Mouse (Mus musculus): ENCODE data around the gene Ipo8. TPM values are rescaled to one million over a fixed set of nuclear protein-coding genes. Genes with fewer than 3 reads are reported as not detected.
A peak's percentile ranks its signal among the peaks of the same experiment; 100 is the strongest.

The Ipo8 gene
- polyA plus RNA-seq, 1 experiment, result 7.2 TPM

DNA sequence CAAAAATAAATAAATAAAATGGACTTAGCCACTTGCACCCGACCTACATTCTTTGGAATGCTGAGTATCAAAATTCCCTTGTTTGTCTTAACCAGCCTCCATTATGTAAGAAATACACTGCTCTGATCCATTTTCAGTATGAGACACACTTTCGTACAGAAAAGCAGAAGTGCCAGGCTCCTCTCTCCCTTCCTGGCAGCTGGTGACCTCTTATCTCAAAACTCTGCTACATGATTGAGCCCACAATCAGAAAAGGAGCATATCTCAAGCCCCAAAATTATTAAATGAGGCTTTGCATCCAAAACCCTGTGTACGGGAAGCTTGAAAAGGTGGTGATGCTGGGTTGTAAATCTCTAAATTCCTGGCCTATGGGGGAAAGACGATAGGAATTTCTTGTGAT lies 69.8 kb downstream of the Ipo8 start:
- 33% methylated on average over 4 of the region's 4 CpGs for WGBS
- no peak for DNase-seq (ENCODE audit: low read depth in 1 of 2, low spot score in 2 of 2)
- H3K27ac ChIP-seq (ENCODE audit: insufficient read depth, low read length), result no peak overlapping the region
- no peaks in the 10 kb centered on the region for H3K36me3 ChIP-seq (ENCODE audit: control insufficient read depth, insufficient read depth, low read length)
- TF ChIP-seq POLR2A (IDR thresholded peaks at IDR 0.05; ENCODE audit: low read depth, low read length) (no peak), CTCF (IDR thresholded peaks at IDR 0.05; ENCODE audit: extremely low read depth, insufficient read depth, insufficient read length, insufficient replicate concordance) (no peak)
- no peak overlapping the region for H3K4me3 ChIP-seq (ENCODE audit: extremely low read depth, insufficient read depth, insufficient read length)
- H3K4me1 ChIP-seq (ENCODE audit: control insufficient read depth, insufficient read depth, insufficient read length), result no peaks in the 10 kb centered on the region
- no peaks in the 10 kb centered on the region for H3K27me3 ChIP-seq (ENCODE audit: control insufficient read depth, insufficient read depth, low read length)

DNA sequence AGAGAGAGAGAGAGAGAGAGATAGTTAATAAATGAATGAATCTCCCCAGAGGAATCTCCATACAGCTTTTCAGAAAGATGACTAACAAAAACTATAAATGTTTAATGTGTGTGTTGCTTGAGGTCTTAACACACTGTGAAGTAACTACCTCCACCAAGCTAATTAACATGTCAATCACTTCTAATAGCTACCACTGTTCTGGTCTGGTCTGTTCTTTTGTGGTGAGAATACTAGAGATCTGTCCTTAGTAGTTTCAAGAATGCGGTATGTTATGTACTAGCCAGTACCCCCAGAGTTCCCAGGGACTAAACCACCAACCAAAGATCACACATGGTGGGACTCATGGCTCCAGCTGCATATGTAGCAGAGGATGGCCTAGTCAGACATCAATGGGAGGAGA lies 74.7 kb downstream of the Ipo8 start:
- TF ChIP-seq POLR2A (IDR thresholded peaks at IDR 0.05; ENCODE audit: low read depth, low read length) (no peak), CTCF (IDR thresholded peaks at IDR 0.05; ENCODE audit: extremely low read depth, insufficient read depth, insufficient read length, insufficient replicate concordance) (no peak)
- 97% methylated on average over 1 of the region's 1 CpGs for WGBS

DNA sequence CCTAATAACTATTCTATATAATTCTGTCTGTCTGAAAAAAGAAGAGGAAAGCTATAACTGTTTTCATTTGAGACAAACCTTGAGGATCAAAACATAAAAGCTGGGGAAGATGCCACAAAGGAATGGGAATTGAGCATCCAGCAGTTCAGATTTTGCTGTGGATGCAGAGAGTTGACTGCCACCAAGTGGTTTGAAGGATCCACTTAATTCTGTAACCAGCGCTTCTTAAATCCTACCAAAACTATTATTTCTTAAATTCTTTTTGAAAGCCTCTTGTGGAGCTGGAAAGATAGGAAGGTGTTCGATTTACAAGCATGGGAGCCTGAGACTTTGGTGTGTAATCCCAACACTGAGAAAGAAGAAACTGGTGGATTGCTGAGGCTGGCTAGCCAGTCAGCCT lies 79.9 kb downstream of the Ipo8 start:
- TF ChIP-seq POLR2A (IDR thresholded peaks at IDR 0.05; ENCODE audit: low read depth, low read length) (no peak), CTCF (IDR thresholded peaks at IDR 0.05; ENCODE audit: extremely low read depth, insufficient read depth, insufficient read length, insufficient replicate concordance) (no peak)
- Histone ChIP-seq H3K36me3 (ENCODE audit: control insufficient read depth, insufficient read depth, low read length) (no peaks in the 10 kb centered on the region), H3K27ac (ENCODE audit: insufficient read depth, low read length) (no peak overlapping the region), H3K4me3 (ENCODE audit: extremely low read depth, insufficient read depth, insufficient read length) (no peak overlapping the region), H3K4me1 (ENCODE audit: control insufficient read depth, insufficient read depth, insufficient read length) (no peaks in the 10 kb centered on the region), H3K27me3 (ENCODE audit: control insufficient read depth, insufficient read depth, low read length) (no peaks in the 10 kb centered on the region)
- DNase-seq (ENCODE audit: low read depth in 1 of 2, low spot score in 2 of 2), result no peak
- 87% methylated on average over 2 of the region's 2 CpGs for WGBS

More for the DNA sequence above, 74.7 kb downstream of the Ipo8 start:
- Histone ChIP-seq H3K4me3 (ENCODE audit: extremely low read depth, insufficient read depth, insufficient read length) (no peak overlapping the region), H3K36me3 (ENCODE audit: control insufficient read depth, insufficient read depth, low read length) (no peaks in the 10 kb centered on the region), H3K4me1 (ENCODE audit: control insufficient read depth, insufficient read depth, insufficient read length) (no peaks in the 10 kb centered on the region), H3K27ac (ENCODE audit: insufficient read depth, low read length) (no peak overlapping the region), H3K27me3 (ENCODE audit: control insufficient read depth, insufficient read depth, low read length) (no peaks in the 10 kb centered on the region)
- no peak for DNase-seq (ENCODE audit: low read depth in 1 of 2, low spot score in 2 of 2)

DNA sequence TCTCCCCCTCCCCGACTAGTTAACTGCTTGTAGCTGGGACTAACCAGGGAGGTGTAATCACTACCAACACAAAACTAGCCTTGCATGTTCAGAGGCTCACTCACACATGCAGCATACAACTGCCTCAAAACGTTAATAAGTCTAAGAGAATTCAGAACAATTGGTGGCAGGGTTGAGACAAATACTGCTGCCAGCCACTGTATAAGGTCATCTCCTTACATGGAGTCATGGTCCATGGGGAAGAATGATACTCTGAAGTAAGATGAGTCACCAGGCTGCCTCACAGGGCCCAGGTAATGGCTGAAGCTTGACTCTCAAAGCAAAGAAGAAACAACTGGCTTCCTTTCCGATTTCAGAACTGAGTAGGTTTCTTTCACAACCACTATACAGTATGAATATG lies 81.1 kb downstream of the Ipo8 start:
- Histone ChIP-seq H3K4me1 (ENCODE audit: control insufficient read depth, insufficient read depth, insufficient read length) (no peaks in the 10 kb centered on the region), H3K27me3 (ENCODE audit: control insufficient read depth, insufficient read depth, low read length) (no peaks in the 10 kb centered on the region), H3K4me3 (ENCODE audit: extremely low read depth, insufficient read depth, insufficient read length) (no peak overlapping the region), H3K27ac (ENCODE audit: insufficient read depth, low read length) (no peak overlapping the region), H3K36me3 (ENCODE audit: control insufficient read depth, insufficient read depth, low read length) (no peaks in the 10 kb centered on the region)
- no peak for DNase-seq (ENCODE audit: low read depth in 1 of 2, low spot score in 2 of 2)
- TF ChIP-seq POLR2A (IDR thresholded peaks at IDR 0.05; ENCODE audit: low read depth, low read length) (no peak), CTCF (IDR thresholded peaks at IDR 0.05; ENCODE audit: extremely low read depth, insufficient read depth, insufficient read length, insufficient replicate concordance) (no peak)
- WGBS, result 85% methylated on average over 3 of the region's 3 CpGs

DNA sequence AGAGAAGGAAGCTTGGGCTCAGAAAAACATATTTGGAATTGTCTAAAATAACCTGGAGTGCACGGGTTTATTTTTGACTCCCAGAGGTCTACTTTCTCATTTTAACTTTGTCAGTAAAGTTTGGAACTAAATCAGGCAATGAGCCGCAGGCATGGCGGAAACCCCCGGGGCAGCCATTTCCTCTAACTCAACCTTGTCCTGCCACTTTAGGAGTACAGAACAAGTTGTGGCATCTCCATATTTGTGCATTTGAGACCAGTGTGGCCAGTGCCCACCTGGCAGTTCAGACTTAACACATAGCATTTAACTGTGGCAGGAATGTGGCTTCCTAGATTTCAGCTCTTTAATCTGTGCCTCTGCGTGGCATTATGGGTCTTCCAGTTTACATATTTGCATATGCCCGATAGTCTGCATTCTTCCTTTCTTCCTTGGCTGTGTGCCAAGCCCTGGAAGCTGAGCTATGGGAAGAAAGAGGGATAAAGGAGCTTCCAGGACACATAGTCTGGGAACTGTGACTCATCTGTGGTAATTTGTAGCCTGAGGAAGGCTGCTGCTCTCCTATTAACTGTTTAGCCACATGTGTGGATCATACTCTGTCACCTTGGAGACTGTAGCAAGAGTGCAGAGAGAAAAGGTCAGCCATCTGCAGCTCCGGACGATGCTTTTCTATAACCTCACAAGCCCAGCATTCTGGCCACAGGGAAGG lies 90.6 kb downstream of the Ipo8 start:
- Histone ChIP-seq H3K4me1 (ENCODE audit: control insufficient read depth, insufficient read depth, insufficient read length) (no peaks in the 10 kb centered on the region), H3K36me3 (ENCODE audit: control insufficient read depth, insufficient read depth, low read length) (no peaks in the 10 kb centered on the region), H3K4me3 (ENCODE audit: extremely low read depth, insufficient read depth, insufficient read length) (no peak overlapping the region), H3K27me3 (ENCODE audit: control insufficient read depth, insufficient read depth, low read length) (no peaks in the 10 kb centered on the region), H3K27ac (ENCODE audit: insufficient read depth, low read length) (no peak overlapping the region)
- TF ChIP-seq CTCF (IDR thresholded peaks at IDR 0.05; ENCODE audit: extremely low read depth, insufficient read depth, insufficient read length, insufficient replicate concordance), result no peak
- TF ChIP-seq POLR2A (IDR thresholded peaks at IDR 0.05; ENCODE audit: low read depth, low read length), result no peak
- no peak for DNase-seq (ENCODE audit: low read depth in 1 of 2, low spot score in 2 of 2)
- 82% methylated on average over 8 of the region's 8 CpGs for WGBS

DNA sequence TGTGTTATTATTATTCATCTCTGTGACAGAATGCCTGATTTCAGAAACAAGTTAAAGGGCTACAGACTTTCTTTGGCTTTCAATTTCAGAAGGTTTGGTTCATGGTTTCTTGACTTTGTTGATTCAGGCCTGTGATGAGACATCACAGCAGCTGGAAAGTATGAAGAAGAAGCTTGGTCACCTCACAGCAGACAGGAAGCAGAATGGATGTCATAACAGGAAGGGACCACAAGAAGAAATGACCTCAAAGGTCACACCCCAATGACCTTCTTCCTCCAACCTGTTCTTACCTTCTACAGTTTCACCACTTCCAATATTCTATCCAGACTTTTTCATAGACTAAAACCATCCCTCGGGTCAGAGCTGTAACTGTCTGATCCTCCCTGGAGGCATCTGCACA lies 94.9 kb downstream of the Ipo8 start:
- Histone ChIP-seq H3K4me1 (ENCODE audit: control insufficient read depth, insufficient read depth, insufficient read length) (no peaks in the 10 kb centered on the region), H3K27ac (ENCODE audit: insufficient read depth, low read length) (no peak overlapping the region), H3K4me3 (ENCODE audit: extremely low read depth, insufficient read depth, insufficient read length) (no peak overlapping the region), H3K27me3 (ENCODE audit: control insufficient read depth, insufficient read depth, low read length) (no peaks in the 10 kb centered on the region), H3K36me3 (ENCODE audit: control insufficient read depth, insufficient read depth, low read length) (no peaks in the 10 kb centered on the region)
- 52% methylated on average over 1 of the region's 1 CpGs for WGBS
- no peak for TF ChIP-seq CTCF (IDR thresholded peaks at IDR 0.05; ENCODE audit: extremely low read depth, insufficient read depth, insufficient read length, insufficient replicate concordance)
- no peak for TF ChIP-seq POLR2A (IDR thresholded peaks at IDR 0.05; ENCODE audit: low read depth, low read length)
- peak in 1 of 2 experiments; percentile 11 for DNase-seq (ENCODE audit: low read depth in 1 of 2, low spot score in 2 of 2)

DNA sequence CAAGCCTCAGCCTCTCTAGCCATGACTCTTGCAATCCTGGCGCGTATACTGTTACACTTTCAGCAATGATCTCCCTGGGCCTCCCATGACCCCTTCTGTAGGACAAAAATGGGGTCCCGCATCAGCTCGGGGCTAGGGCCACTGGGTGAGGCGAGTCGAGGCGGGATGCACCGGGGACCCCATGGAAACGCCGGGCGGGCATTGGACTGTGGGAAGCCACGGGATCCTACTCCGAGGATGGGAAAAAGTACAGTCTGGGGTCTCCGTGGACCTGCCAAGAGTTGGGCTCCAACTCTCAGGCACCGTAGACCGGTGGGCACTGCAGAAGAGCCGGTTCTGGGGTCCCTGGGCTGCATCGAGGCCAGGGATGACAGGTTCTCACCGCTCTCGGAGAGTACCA lies 97.3 kb downstream of the Ipo8 start:
- H3K36me3 ChIP-seq (ENCODE audit: control insufficient read depth, insufficient read depth, low read length), result no peaks in the 10 kb centered on the region

More for the DNA sequence above, 97.3 kb downstream of the Ipo8 start:
- 96% methylated on average over 20 of the region's 20 CpGs for WGBS
- DNase-seq (ENCODE audit: low read depth in 1 of 2, low spot score in 2 of 2), result no peak
- Histone ChIP-seq H3K27ac (ENCODE audit: insufficient read depth, low read length) (no peak overlapping the region), H3K4me3 (ENCODE audit: extremely low read depth, insufficient read depth, insufficient read length) (no peak overlapping the region), H3K27me3 (ENCODE audit: control insufficient read depth, insufficient read depth, low read length) (no peaks in the 10 kb centered on the region), H3K4me1 (ENCODE audit: control insufficient read depth, insufficient read depth, insufficient read length) (no peaks in the 10 kb centered on the region)
- TF ChIP-seq CTCF (IDR thresholded peaks at IDR 0.05; ENCODE audit: extremely low read depth, insufficient read depth, insufficient read length, insufficient replicate concordance) (no peak), POLR2A (IDR thresholded peaks at IDR 0.05; ENCODE audit: low read depth, low read length) (no peak)

Data from spleen, adult 2 months (tissue).